Mouse (Mus musculus) ES-Bruce4 (cell line): ENCODE results near the gene 1700088E04Rik. TPM values are rescaled to one million over a fixed set of nuclear protein-coding genes. Genes with fewer than 3 reads are reported as not detected.

Experiments used
- H3K27ac ChIP-seq: 2 replicates; pipeline ENCODE4 v1.5.1; 2012; ENCODE audit warnings: low read length, inconsistent platforms; ENCODE audit not compliant: insufficient read depth
- H3K27me3 ChIP-seq: 2 replicates; pipeline ENCODE4 v1.6.1; 2012; ENCODE audit warnings: mild to moderate bottlenecking, low read length, inconsistent platforms; ENCODE audit not compliant: control insufficient read depth, poor library complexity, insufficient read depth, severe bottlenecking
- H3K36me3 ChIP-seq: 2 replicates; pipeline ENCODE4 v1.6.1; 2012; ENCODE audit warnings: inconsistent platforms, mild to moderate bottlenecking, low read length, moderate library complexity; ENCODE audit not compliant: control insufficient read depth, poor library complexity, insufficient read depth, severe bottlenecking
- H3K4me1 ChIP-seq: one replicate; pipeline ENCODE4 v1.8.1; 2011; ENCODE audit warnings: low read length; ENCODE audit not compliant: control insufficient read depth, insufficient read depth
- H3K4me3 ChIP-seq: 2 replicates; pipeline ENCODE4 v1.5.1; 2011; ENCODE audit warnings: low read depth, mild to moderate bottlenecking, low read length
- H3K9ac ChIP-seq: 2 replicates; pipeline ENCODE4 v1.6.1; 2012; ENCODE audit warnings: low read depth, mild to moderate bottlenecking, inconsistent platforms; ENCODE audit not compliant: poor library complexity, severe bottlenecking
- H3K9me3 ChIP-seq: replicated peaks from 2 replicates; pipeline ENCODE4 v1.6.1; 2012; ENCODE audit warnings: mild to moderate bottlenecking, low read length, inconsistent platforms; ENCODE audit not compliant: control insufficient read depth, poor library complexity, insufficient read depth, severe bottlenecking
- CTCF ChIP-seq: IDR thresholded peaks from one replicate; pipeline ENCODE4 v1.8.1; 2011; ENCODE audit warnings: low read depth, low read length
- EP300 ChIP-seq: IDR thresholded peaks from 2 replicates; pipeline ENCODE4 v1.6.1; 2011; ENCODE audit warnings: low read depth, low read length; ENCODE audit not compliant: insufficient read depth
- POLR2A ChIP-seq: IDR thresholded peaks from one replicate; pipeline ENCODE4 v1.8.1; 2011; ENCODE audit warnings: low read length; ENCODE audit not compliant: insufficient read depth
- polyA plus RNA-seq: library from polyadenylated mRNA; stranded (reverse); fragments of >200 nt; gene quantifications from 2 replicates; pipeline ENCODE4 v1.2.4, GENCODE M21; 2011; ENCODE audit warnings: low read depth; ENCODE audit not compliant: missing spikeins, insufficient read depth, insufficient read length

1700088E04Rik gene
- polyA plus RNA-seq, 1 experiment = 1.4 TPM

DNA sequence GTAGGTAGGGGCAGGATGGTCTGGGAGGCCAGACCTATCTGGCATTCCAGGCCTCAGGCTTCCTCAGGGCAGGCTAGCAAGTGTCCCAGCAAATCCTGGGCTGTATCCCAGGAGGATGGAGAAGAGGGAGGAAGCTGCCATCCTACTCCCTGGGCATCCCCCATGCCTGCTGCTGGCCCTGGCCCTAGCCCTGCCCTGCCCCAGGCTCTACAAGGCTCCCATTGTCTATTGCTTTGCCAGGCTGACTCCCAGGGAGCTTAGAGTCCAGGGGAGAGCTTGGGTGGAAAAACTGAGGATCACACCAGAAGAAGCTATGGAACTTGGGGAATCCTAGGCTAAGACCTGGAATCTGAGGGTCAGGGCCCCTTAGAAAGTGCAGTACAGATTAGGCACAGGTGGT lies 39.5 kb downstream of the 1700088E04Rik start:
- H3K4me3 ChIP-seq = no peak overlapping the region
- no peak overlapping the region for H3K9ac ChIP-seq
- TF ChIP-seq CTCF = no peak
- peaks cover 2% of the 10 kb centered on the region for H3K4me1 ChIP-seq
- no peaks in the 10 kb centered on the region for H3K9me3 ChIP-seq
- H3K27ac ChIP-seq = no peak overlapping the region
- no peaks in the 10 kb centered on the region for H3K27me3 ChIP-seq
- no peaks in the 10 kb centered on the region for H3K36me3 ChIP-seq

DNA sequence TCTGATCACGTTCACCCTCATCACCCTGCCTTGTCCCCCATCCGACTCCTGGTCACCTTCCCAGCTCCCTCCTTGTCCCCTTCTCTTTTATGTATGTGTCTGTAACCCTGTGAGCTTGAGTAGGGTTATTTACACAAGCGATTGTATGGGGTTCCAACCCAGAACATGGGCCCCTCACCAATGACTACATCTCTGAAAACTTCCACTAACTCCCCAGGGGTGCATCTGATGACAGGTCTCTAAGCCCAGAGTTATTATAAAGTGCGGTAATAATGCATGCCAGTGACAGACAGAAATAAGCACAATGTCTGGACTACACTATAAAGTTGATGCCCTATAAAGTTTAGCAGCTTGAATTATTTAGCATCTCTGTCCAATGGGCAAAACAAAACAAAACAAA lies 40.7 kb downstream of the 1700088E04Rik start:
- H3K9ac ChIP-seq = no peak overlapping the region
- no peaks in the 10 kb centered on the region for H3K9me3 ChIP-seq
- no peak for TF ChIP-seq POLR2A
- TF ChIP-seq CTCF = no peak
- TF ChIP-seq EP300 = no peak
- H3K4me3 ChIP-seq = no peak overlapping the region
- no peaks in the 10 kb centered on the region for H3K36me3 ChIP-seq
- no peak overlapping the region for H3K27ac ChIP-seq
- no peaks in the 10 kb centered on the region for H3K27me3 ChIP-seq
- H3K4me1 ChIP-seq = peaks cover 2% of the 10 kb centered on the region

DNA sequence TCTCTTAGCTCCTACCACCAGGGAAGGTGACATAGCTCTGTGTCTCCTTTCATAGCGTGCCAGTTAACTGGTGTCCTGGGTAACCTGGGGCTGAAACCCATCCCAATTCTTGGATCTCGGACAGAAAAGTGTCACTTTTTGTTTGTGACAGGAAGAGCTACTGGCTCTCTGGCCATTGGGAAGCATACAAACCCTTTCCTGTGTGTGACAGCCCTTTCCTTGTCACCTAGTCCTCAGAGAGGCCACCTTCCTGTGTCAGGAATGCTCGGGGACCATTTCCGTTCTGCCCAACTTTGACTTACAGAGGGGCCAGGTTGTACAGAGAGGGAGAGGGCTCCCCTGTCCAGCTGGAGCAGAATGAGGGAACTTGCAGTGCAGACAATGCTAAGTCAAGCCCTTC lies 41.6 kb downstream of the 1700088E04Rik start:
- H3K4me1 ChIP-seq = no peaks in the 10 kb centered on the region
- no peaks in the 10 kb centered on the region for H3K9me3 ChIP-seq
- no peaks in the 10 kb centered on the region for H3K27me3 ChIP-seq
- H3K36me3 ChIP-seq = peaks cover 5% of the 10 kb centered on the region
- no peak overlapping the region for H3K4me3 ChIP-seq
- no peak overlapping the region for H3K27ac ChIP-seq
- TF ChIP-seq EP300 (no peak), POLR2A (no peak), CTCF (no peak)
- H3K9ac ChIP-seq = no peak overlapping the region

DNA sequence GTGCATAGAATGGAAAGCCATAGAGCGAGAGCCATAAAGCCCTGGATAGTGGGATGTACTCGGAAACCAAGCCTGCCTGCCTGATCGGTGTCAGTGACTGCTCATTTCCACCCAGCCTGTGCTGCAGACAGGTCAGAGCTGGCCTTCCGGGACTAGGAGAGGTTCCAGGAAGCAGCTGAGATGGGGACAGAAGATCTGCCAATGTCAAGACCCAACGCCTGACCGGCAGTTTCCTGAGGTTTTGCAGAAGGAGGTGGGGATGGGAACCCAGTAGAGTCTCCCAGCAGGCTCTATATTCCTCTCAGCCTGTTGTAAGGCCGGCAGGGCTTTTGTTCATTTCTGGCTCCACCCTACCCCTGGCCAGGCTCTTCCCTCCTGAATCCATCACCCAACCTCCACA lies 42.2 kb downstream of the 1700088E04Rik start:
- Histone ChIP-seq H3K36me3 (peaks cover 11% of the 10 kb centered on the region), H3K27ac (no peak overlapping the region), H3K4me1 (no peaks in the 10 kb centered on the region), H3K9ac (no peak overlapping the region), H3K4me3 (no peak overlapping the region), H3K27me3 (no peaks in the 10 kb centered on the region), H3K9me3 (no peaks in the 10 kb centered on the region)
- TF ChIP-seq CTCF (no peak), EP300 (no peak), POLR2A (no peak)

DNA sequence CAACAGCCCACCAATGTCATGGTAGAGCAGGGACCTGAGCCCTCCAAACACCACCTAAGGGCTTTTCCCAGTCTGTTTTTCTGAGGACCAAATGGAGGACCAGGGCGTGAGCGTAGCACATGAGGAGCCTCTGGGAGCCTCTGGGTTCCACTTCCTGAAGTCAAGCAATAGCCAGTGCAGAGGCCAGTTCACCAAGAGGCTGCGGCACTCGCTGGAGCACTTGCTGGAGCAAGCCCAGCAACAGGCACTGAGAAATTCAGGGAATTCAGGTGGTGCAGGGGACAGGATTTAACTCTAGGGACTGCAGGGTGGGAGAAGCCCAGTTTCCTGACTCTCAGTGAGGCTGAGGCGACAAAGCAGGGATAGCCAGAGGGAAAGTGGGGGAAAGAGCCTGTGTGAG lies 42.8 kb downstream of the 1700088E04Rik start:
- Histone ChIP-seq H3K27me3 (no peaks in the 10 kb centered on the region), H3K27ac (no peak overlapping the region), H3K4me1 (no peaks in the 10 kb centered on the region), H3K9ac (no peak overlapping the region), H3K4me3 (no peak overlapping the region), H3K36me3 (peaks cover 17% of the 10 kb centered on the region), H3K9me3 (no peaks in the 10 kb centered on the region)
- TF ChIP-seq CTCF (no peak), POLR2A (no peak), EP300 (no peak)

DNA sequence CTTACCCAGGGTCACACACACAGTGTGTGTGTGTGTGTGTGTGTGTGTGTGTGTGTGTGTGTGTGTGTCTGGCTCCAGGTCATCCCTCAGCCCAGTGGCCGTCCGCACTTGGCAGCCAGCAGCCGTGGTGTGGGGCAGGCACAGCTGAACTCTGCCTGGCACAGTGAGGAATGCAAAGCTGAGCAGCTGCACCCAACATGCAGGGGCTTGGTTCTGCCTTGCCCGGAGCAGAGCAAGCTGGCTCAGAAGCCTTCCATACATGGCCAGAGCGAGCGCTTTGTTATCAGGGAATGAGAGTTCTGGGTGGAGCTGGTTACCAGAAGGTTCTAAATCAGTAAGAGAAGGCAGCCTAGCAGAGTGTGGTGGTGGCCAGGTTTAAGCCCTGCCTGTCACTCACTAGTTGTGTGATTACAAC lies 43.4 kb downstream of the 1700088E04Rik start:
- TF ChIP-seq EP300 = no peak
- no peak for TF ChIP-seq POLR2A
- no peak for TF ChIP-seq CTCF
- Histone ChIP-seq H3K9ac (no peak overlapping the region), H3K9me3 (no peaks in the 10 kb centered on the region), H3K4me1 (no peaks in the 10 kb centered on the region), H3K27ac (no peak overlapping the region), H3K36me3 (peaks cover 18% of the 10 kb centered on the region), H3K4me3 (no peak overlapping the region), H3K27me3 (no peaks in the 10 kb centered on the region)

DNA sequence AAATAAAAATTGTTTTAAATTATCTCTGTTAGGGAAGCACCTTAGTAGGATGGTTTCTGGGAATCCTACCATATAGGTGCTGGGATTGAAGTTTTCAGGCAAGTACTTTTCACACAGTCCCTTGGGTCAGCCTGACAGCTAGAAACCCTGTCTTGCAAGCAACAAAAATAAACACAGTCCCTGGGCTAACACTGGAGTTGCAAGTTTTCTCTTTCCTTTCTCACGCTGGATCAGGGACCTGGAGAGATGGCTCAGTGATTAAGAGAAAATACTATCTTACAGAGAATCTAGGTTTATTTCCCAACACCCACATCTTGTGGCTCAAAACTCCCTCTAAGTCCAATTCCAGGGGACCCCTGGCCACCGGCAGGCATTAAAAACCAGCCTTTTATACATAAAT lies 43.9 kb downstream of the 1700088E04Rik start:
- Histone ChIP-seq H3K27me3 (no peaks in the 10 kb centered on the region), H3K9ac (no peak overlapping the region), H3K4me3 (no peak overlapping the region), H3K36me3 (peaks cover 22% of the 10 kb centered on the region), H3K27ac (no peak overlapping the region), H3K9me3 (no peaks in the 10 kb centered on the region), H3K4me1 (no peaks in the 10 kb centered on the region)
- TF ChIP-seq CTCF = no peak
- no peak for TF ChIP-seq EP300
- TF ChIP-seq POLR2A = no peak
